Mouse (Mus musculus): ENCODE results near the gene Gm11595.
"Not testable (repeated sequence)": the region's sequence is repeated elsewhere in the genome, so short reads cannot be mapped to it uniquely, and the experiment has no call there.

- not testable (repeated sequence) for TF ChIP-seq CTCF (IDR thresholded peaks at IDR 0.05; ENCODE audit: borderline replicate concordance, insufficient read depth, low read depth, low read length); POLR2A (IDR thresholded peaks at IDR 0.05; ENCODE audit: borderline replicate concordance, insufficient read depth, low read length)
Observed at GRCm38 (mm10) chr11:99798832-99799231, 26.1 kb upstream of the Gm11595 start, which contains the start of gene Gm11569.
